Mouse (Mus musculus) ES-E14 (cell line): ENCODE results near the gene Cdk11b.

Source experiments
- CHD2 ChIP-seq: IDR thresholded peaks from 2 replicates; pipeline ENCODE4 v1.6.1; 2014; ENCODE audit warnings: mild to moderate bottlenecking, low read depth, low read length, inconsistent platforms
- HCFC1 ChIP-seq: IDR thresholded peaks from 2 replicates; pipeline ENCODE4 v1.6.1; 2012; ENCODE audit warnings: low read length, inconsistent platforms, borderline replicate concordance; ENCODE audit not compliant: insufficient read depth
- MAFK ChIP-seq: IDR thresholded peaks from 2 replicates; pipeline ENCODE4 v1.6.1; 2014; ENCODE audit warnings: mild to moderate bottlenecking, low read depth, low read length, inconsistent platforms; ENCODE audit not compliant: insufficient read depth
- ZC3H11A ChIP-seq: IDR thresholded peaks from 2 replicates; pipeline ENCODE4 v1.6.1; 2012; ENCODE audit warnings: low read depth, mild to moderate bottlenecking, inconsistent platforms, low read length, borderline replicate concordance
- ZNF384 ChIP-seq: IDR thresholded peaks from 2 replicates; pipeline ENCODE4 v1.6.1; 2012; ENCODE audit warnings: low read depth, low read length, inconsistent platforms

DNA sequence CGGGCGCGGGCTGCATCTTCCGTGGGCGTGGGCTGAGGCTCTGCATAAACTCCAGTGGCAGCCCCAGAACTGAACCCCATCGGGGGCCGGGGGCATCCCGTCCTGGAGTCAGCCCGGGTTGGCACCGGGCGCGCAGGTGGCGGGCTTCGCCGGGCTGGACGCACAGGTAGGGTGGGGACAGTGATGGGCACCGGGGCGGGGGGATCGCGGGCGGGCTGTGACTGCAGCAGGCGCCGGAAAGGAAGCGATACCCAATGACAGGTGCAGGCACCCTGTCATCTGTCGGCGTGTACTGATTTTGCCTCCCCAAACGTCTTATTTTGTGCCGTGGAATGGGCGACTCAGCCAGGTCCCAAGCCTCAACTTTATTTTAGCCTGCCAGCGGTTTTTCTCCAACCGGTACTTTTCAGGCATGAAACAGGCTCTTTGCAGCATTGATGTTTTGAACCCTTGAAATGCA, 22.6 kb upstream of the Cdk11b start:
- TF ChIP-seq MAFK (no peak), ZC3H11A (no peak), ZNF384 (no peak), HCFC1 (no peak), CHD2 (no peak)
